Mouse (Mus musculus): ENCODE data around the gene Farsa. TPM values are rescaled to one million over a fixed set of nuclear protein-coding genes. Genes with fewer than 3 reads are reported as not detected.

Gene Farsa
- polyA plus RNA-seq, 1 experiment from 2014 or later, result 96.9 TPM

DNA sequence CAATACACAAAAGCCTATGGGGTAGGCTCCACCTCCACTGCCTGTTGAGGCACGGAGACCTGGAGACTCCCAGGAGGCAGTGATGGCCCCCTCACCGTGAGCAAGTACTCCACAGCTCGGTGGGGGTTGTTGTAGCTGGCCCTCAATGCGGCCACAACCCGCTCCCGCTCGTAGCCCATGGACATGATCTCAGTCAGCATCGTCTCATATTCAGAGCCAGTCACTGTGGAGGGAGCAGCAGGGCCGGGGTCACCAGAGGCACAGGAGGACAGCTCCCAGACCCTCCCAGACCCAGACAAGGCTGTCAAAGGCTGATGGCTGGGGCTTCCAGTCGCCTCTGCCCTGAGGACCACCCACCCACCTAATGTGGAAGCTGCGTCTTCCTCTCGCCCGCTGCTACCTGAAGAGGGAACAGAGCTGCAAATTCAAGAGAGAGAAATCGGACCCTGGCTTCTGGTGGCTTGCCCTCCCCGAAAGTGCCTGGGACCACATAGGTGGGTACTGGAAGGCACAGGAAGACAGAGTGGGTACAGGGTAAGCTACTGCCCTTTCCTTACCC is 18.8 kb upstream of the Farsa start:
- Histone ChIP-seq H3K4me2 (no peak overlapping the region), H3K4me1 (peaks cover 46% of the 10 kb centered on the region), H3K27me3 (no peaks in the 10 kb centered on the region), H3K9me3 (no peaks in the 10 kb centered on the region), H3K27ac (no peak overlapping the region), H3K9ac (no peak overlapping the region), H3K4me3 (no peak overlapping the region), H3K36me3 (peaks cover 75% of the 10 kb centered on the region)
- ATAC-seq (ENCODE audit: borderline replicate concordance, extremely low read depth, low FRiP score, low TSS enrichment), result no peak
- 81% methylated on average over 15 of the region's 15 CpGs for WGBS

DNA sequence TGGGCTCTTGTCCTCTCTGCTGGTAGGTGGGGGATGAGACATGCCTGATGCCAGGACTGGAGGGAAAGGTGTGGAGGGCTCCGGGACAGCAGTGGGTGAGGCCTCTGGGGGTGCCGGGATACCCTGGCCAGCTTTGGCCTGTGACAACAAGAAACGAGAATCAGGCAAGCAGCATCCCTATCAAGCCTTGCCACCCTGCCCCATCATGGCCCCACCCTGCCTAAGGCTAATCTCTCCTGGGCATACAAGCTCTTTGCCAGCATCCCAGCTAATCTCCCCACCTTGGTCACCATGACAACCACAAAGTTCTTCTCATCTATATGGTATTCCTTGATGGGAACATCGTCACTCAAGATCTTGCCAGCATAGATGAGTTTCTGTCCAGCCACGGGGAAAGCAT is 18.3 kb upstream of the Farsa start:
- Histone ChIP-seq H3K4me1 (peaks cover 45% of the 10 kb centered on the region), H3K4me3 (no peak overlapping the region), H3K36me3 (peaks cover 80% of the 10 kb centered on the region), H3K9ac (no peak overlapping the region), H3K4me2 (no peak overlapping the region), H3K9me3 (no peaks in the 10 kb centered on the region), H3K27me3 (no peaks in the 10 kb centered on the region), H3K27ac (no peak overlapping the region)
- 76% methylated on average over 5 of the region's 5 CpGs for WGBS
- ATAC-seq (ENCODE audit: borderline replicate concordance, extremely low read depth, low FRiP score, low TSS enrichment), result no peak

GRCm38 (mm10) chr8:84839411-84839810 is 17.4 kb upstream of the Farsa start:
- peak overlapping the region; percentile 63 for H3K4me2 ChIP-seq
- no peaks in the 10 kb centered on the region for H3K27me3 ChIP-seq
- 85% methylated on average over 2 of the region's 2 CpGs for WGBS
- H3K9ac ChIP-seq, result peak overlapping the region; percentile 92
- peaks cover 81% of the 10 kb centered on the region for H3K36me3 ChIP-seq
- H3K4me3 ChIP-seq, result peak overlapping the region; percentile 89
- no peaks in the 10 kb centered on the region for H3K9me3 ChIP-seq
- peaks cover 45% of the 10 kb centered on the region for H3K4me1 ChIP-seq
- ATAC-seq (ENCODE audit: borderline replicate concordance, extremely low read depth, low FRiP score, low TSS enrichment), result no peak
- peak overlapping the region; percentile 90; the same call in 1 of the 2 replicates for H3K27ac ChIP-seq

DNA sequence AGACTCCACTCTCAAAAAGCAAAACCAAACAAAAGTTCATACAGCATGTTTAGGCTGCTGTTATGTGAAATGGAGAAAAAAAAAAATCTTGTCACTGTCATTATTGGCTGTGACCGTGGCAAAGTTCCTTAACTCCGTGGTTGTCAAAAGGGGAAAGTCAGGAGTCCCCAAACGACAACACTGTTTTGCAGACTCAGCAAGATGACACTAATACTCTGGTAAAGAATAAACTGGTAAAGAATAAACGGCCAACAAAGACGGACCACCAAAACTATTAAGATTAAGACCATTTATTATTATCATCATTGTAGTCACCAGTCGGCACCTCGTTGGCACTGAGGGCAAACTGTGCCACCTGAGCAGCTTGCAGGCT is 16.9 kb upstream of the Farsa start:
- Histone ChIP-seq H3K27me3 (no peaks in the 10 kb centered on the region), H3K4me2 (peak overlapping the region; percentile 63), H3K27ac (peak overlapping the region; percentile 90), H3K4me1 (peaks cover 45% of the 10 kb centered on the region), H3K9me3 (no peaks in the 10 kb centered on the region), H3K36me3 (peaks cover 81% of the 10 kb centered on the region), H3K4me3 (peak overlapping the region; percentile 89), H3K9ac (peak overlapping the region; percentile 92)
- WGBS, result 2% methylated on average over 7 of the region's 7 CpGs
- ATAC-seq (ENCODE audit: borderline replicate concordance, extremely low read depth, low FRiP score, low TSS enrichment), result no peak

DNA sequence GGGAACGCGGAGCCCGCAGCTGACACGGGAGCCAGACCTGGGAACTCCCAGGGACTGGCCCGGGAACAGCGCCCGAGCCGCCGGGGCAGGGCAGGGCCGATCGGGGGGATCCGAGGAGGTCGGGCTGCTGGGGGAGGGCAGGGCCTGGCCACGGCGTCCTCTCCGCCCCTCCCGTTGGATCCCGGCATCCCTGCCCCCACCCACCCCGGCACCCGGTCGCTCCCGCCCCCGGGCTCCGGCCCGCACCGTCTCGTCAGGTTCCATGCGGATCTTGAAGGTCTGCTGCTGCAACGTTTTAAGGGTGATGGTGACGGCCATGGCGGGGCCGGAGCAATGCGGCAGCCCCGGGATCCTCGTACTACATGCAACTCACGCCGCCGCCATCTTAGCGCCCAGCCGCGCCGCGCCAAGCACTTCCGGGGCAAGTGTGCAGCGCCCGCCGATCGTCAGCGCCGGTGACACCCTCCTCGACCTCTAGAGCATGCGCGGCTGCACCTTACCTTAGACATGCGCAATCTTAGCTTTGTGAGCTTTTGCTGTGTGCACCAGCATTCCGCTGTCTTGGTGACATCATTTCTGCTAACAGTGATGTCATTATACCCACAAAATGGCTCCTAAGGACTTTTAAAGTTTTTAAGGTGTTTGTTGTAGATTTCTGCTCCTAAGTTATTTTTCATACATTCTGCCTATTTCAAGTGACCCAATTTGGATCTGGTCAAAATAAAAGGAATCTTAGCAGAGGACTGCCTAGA is 16.4 kb upstream of the Farsa start, which contains the start of gene Rad23a:
Gene Rad23a (minus strand): TSS at position 418 of the 752 bp plus-strand sequence.
- peak within 1 kb of the TSS; percentile 63 for H3K4me2 ChIP-seq
- H3K9me3 ChIP-seq, result no peaks in the 10 kb centered on the region
- peaks cover 82% of the 10 kb centered on the region for H3K36me3 ChIP-seq
- peak within 1 kb of the TSS; percentile 92 for H3K9ac ChIP-seq
- peak; percentile 92 for ATAC-seq (ENCODE audit: borderline replicate concordance, extremely low read depth, low FRiP score, low TSS enrichment)
- H3K27me3 ChIP-seq, result no peaks in the 10 kb centered on the region
- H3K4me1 ChIP-seq, result peaks cover 45% of the 10 kb centered on the region
- WGBS, result under 1% methylated on average over 55 of the region's 55 CpGs
- peak within 1 kb of the TSS; percentile 90 for H3K27ac ChIP-seq
- H3K4me3 ChIP-seq, result peak within 1 kb of the TSS; percentile 89

- Histone ChIP-seq H3K9ac (no peak overlapping the region), H3K27ac (no peak overlapping the region), H3K9me3 (no peaks in the 10 kb centered on the region), H3K27me3 (no peaks in the 10 kb centered on the region), H3K4me2 (no peak overlapping the region), H3K4me3 (no peak overlapping the region), H3K36me3 (peaks cover 71% of the 10 kb centered on the region), H3K4me1 (peaks cover 39% of the 10 kb centered on the region)
- WGBS, result 58% methylated on average over 1 of the region's 1 CpGs
- ATAC-seq (ENCODE audit: borderline replicate concordance, extremely low read depth, low FRiP score, low TSS enrichment), result no peak
Measured at GRCm38 (mm10) chr8:84841514-84841913, 15.3 kb upstream of the Farsa start.

DNA sequence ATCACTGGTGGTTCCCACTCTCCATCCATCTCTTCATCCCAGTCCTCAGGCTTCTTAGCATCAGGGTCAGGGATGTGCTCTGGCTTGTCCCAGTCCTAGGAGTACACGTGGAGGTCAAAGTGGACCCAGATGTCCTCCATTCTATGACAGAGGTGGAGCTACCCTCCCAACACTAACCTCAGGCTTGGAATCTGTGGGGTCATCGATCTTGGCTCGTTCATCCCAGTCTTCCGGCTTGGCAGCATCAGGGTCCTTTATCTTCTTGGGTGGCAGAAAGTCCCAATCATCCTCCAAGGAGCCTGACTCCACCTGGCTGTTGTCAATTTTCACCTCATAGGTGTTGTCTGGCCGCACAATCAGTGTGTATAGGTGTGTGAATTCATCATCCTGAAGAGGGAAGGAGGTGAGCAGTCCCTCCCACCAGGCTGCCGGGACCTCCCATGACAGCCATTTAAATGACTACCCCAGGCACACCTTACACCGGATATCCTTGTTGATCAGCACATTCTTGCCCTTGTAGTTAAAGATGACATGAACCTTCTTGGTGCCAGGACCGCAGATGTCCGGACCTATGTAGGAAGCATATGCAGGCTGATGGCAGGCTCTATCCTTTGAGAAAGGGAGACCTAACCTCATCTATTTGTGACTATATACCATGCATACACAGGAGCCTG is 12.3 kb upstream of the Farsa start:
- no peak for ATAC-seq (ENCODE audit: borderline replicate concordance, extremely low read depth, low FRiP score, low TSS enrichment)
- Histone ChIP-seq H3K27me3 (no peaks in the 10 kb centered on the region), H3K4me2 (peak overlapping the region; percentile 66), H3K4me1 (peaks cover 33% of the 10 kb centered on the region), H3K36me3 (peaks cover 44% of the 10 kb centered on the region), H3K9ac (peak overlapping the region; percentile 90), H3K4me3 (peak overlapping the region; percentile 82), H3K27ac (no peak overlapping the region), H3K9me3 (no peaks in the 10 kb centered on the region)
- 68% methylated on average over 9 of the region's 9 CpGs for WGBS

DNA sequence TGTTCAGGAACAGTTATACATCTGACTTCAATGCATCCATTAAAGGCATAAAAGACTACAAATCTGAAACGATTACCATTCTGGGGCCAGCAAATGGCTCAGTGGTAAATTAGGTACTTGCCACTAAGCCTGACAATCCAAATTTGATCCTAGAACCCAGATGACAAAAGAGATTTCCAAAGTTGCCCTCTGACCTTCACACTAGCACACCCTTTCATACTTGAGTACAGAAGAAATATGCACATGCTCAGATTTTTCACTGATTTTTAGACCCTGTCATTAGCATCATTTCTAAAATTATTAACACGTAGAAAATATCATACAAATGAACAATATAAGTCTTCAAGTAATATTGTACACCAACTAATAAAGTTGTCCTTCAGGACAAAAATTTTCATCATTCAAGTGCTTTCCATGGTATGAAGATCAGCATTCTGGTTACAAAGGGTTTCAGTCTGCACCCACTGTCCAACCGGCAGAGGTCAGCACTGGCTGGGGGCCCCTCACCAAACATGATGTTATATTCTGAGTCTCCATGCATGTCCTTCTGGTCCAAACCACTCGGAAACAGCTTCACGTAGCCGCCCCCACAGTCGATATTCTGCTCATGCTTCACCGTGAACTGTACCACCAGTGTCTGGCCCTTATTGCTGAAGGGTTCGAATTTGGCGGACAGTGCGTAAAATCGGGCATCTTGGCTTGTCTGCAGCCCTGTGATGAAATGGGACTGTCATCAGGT is 11.3 kb upstream of the Farsa start:
- H3K4me2 ChIP-seq, result peak overlapping the region; percentile 66
- H3K27ac ChIP-seq, result peak overlapping the region; percentile 77; the same call in 1 of the 2 replicates
- H3K9me3 ChIP-seq, result no peaks in the 10 kb centered on the region
- H3K27me3 ChIP-seq, result no peaks in the 10 kb centered on the region
- peaks cover 30% of the 10 kb centered on the region for H3K4me1 ChIP-seq
- ATAC-seq (ENCODE audit: borderline replicate concordance, extremely low read depth, low FRiP score, low TSS enrichment), result no peak
- H3K9ac ChIP-seq, result peak overlapping the region; percentile 90
- WGBS, result 8% methylated on average over 12 of the region's 12 CpGs
- peak overlapping the region; percentile 82 for H3K4me3 ChIP-seq
- peaks cover 44% of the 10 kb centered on the region for H3K36me3 ChIP-seq

GRCm38 (mm10) chr8:84846094-84846721 is 10.6 kb upstream of the Farsa start:
- H3K4me2 ChIP-seq, result peak overlapping the region; percentile 66
- ATAC-seq (ENCODE audit: borderline replicate concordance, extremely low read depth, low FRiP score, low TSS enrichment), result peak; percentile 19; the same call in 1 of the 2 replicates
- peak overlapping the region; percentile 82 for H3K4me3 ChIP-seq
- no peaks in the 10 kb centered on the region for H3K27me3 ChIP-seq
- under 1% methylated on average over 30 of the region's 30 CpGs for WGBS
- H3K36me3 ChIP-seq, result peaks cover 42% of the 10 kb centered on the region
- peak overlapping the region; percentile 90 for H3K9ac ChIP-seq
- peak overlapping the region; percentile 77 for H3K27ac ChIP-seq
- no peaks in the 10 kb centered on the region for H3K9me3 ChIP-seq
- peaks cover 30% of the 10 kb centered on the region for H3K4me1 ChIP-seq

DNA sequence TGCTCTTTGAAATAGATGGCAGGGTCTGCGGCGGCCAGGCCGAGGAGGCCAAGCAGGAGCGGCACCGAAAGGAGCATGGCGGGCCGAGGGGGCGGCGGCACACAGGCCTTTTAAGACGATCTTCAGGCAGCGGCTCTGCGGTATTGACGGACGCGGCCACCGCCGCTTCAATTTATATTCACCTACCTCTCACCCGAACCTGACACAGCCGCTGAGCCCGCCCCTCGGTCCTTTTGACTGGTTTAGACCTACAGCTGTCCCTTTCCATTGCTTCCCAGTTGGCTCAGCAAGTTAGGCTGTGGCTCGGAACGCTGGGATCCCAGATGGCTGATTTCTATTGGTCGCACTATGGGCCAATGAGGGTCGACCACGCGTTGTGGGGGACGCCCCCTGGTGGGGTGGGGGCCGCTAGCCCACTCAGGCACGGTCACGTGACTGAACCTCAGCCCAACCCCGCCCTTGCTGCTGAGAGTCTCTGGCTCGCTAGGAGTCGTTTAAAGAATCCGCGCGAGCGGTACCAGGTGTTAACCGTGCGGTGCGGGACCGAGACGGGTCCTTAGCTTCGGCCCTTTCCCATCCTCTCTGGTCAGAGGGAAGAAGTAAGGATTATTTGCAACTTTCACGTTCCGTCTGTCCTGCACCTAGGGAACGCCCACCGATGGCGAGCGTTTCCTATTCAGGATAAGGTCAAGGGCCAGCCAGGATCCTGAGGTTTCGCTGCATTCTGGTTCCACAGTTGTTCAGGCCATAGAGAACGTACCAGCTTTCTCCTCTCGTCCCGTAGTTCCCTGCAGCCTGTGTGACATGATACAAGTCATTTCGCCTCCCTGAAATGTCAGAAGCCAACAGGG is 9.8 kb upstream of the Farsa start, which contains the start of gene Calr:
Gene Calr (minus strand): TSS at position 213 of the 851 bp plus-strand sequence.
- H3K4me2 ChIP-seq, result peak within 1 kb of the TSS; percentile 66
- H3K9ac ChIP-seq, result peak within 1 kb of the TSS; percentile 90
- H3K9me3 ChIP-seq, result no peaks in the 10 kb centered on the region
- WGBS, result under 1% methylated on average over 55 of the region's 55 CpGs
- peaks cover 30% of the 10 kb centered on the region for H3K4me1 ChIP-seq
- no peaks in the 10 kb centered on the region for H3K27me3 ChIP-seq
- peak; percentile 100 for ATAC-seq (ENCODE audit: borderline replicate concordance, extremely low read depth, low FRiP score, low TSS enrichment)
- peaks cover 34% of the 10 kb centered on the region for H3K36me3 ChIP-seq
- peak within 1 kb of the TSS; percentile 82 for H3K4me3 ChIP-seq
- H3K27ac ChIP-seq, result peak within 1 kb of the TSS; percentile 82

Measured in lung, embryonic 15.5 days (tissue).